Mouse (Mus musculus) cerebellum, postnatal 4 days (tissue): ENCODE data around the gene Dcaf12l2.
A peak's percentile ranks its signal among the peaks of the same experiment; 100 is the strongest.

Source experiments
- DNase-seq, 2 experiments: peaks; one replicate each; pipeline ENCODE4 v3.0.0; 2022; ENCODE audit warnings: low spot score in 2 of 2, mixed read lengths in 1 of 2

Dcaf12l2 gene

GRCm38 (mm10) chrX:44367646-44368521 lies at the start of gene Dcaf12l2:
Gene Dcaf12l2, minus strand, starts transcription at chrX:44368342.
- peak in 1 of 2 experiments; percentile 16 for DNase-seq

DNA sequence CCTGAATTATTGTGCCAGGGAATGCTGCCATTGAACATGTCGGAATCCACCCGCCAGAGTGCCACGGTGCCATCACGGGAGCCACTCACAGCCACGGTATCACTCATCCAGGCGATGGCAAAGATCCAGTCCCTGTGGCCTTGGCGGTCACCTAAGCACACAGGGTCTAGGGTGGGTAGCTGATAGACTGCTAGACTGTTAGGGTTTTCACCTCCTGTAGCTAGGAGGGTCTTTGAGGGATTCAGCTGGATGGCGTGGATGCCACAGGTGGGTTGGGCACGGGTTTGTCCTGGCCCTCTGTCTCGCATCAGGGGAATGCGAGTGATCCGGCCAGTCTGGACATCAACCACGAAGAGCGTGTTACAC lies 879 bp downstream of the Dcaf12l2 start:
- DNase-seq, result no peak
